Mouse (Mus musculus) ES-E14 (cell line): ENCODE results near the gene Smim26. TPM values are rescaled to one million over a fixed set of nuclear protein-coding genes. Genes with fewer than 3 reads are reported as not detected.

Experiments
- DNase-seq: peaks from one replicate; pipeline ENCODE4 v3.0.0-alpha.2; 2013; ENCODE audit warnings: low read depth, low spot score
- H3K27ac ChIP-seq: 2 replicates; pipeline ENCODE4 v1.5.1; 2012; ENCODE audit warnings: low read depth, mild to moderate bottlenecking, low read length, moderate library complexity, mixed read lengths; ENCODE audit not compliant: poor library complexity, insufficient read depth, severe bottlenecking
- H3K36me3 ChIP-seq: 2 replicates; pipeline ENCODE4 v1.6.1; 2012; ENCODE audit warnings: mild to moderate bottlenecking, low read length, moderate library complexity, mixed read lengths; ENCODE audit not compliant: control insufficient read depth, poor library complexity, insufficient read depth, severe bottlenecking
- H3K4me1 ChIP-seq, 2 experiments: fragments of 150-350 bp in 1 of 2; sonication (generic) in 1 of 2; 2 replicates each; pipeline ENCODE4 v1.6.1; 2012; ENCODE audit warnings: low read length in 2 of 2, mild to moderate bottlenecking in 1 of 2, mixed read lengths in 1 of 2; ENCODE audit not compliant: control insufficient read depth in 2 of 2, insufficient read depth in 2 of 2, poor library complexity in 1 of 2
- H3K4me3 ChIP-seq, 2 experiments: fragments of 150-350 bp in 1 of 2; sonication (generic) in 1 of 2; 2 replicates each; pipeline ENCODE4 v1.5.1; 2012; ENCODE audit warnings: low read length in 2 of 2, low read depth in 1 of 2, mild to moderate bottlenecking in 1 of 2, mixed read lengths in 1 of 2; ENCODE audit not compliant: insufficient read depth in 1 of 2, poor library complexity in 1 of 2, severe bottlenecking in 1 of 2
- H3K9ac ChIP-seq: 2 replicates; pipeline ENCODE4 v1.6.1; 2012; ENCODE audit warnings: low read depth, mild to moderate bottlenecking, low read length, mixed read lengths; ENCODE audit not compliant: poor library complexity, insufficient read depth, severe bottlenecking
- H3K9me3 ChIP-seq: fragments of 150-350 bp; sonication (generic); 2 replicates; pipeline ENCODE4 v1.6.1; 2012; ENCODE audit warnings: low read depth, mild to moderate bottlenecking, low read length; ENCODE audit not compliant: control insufficient read depth, insufficient read depth
- CHD2 ChIP-seq: IDR thresholded peaks from 2 replicates; pipeline ENCODE4 v1.6.1; 2014; ENCODE audit warnings: mild to moderate bottlenecking, low read depth, low read length, inconsistent platforms
- HCFC1 ChIP-seq: IDR thresholded peaks from 2 replicates; pipeline ENCODE4 v1.6.1; 2012; ENCODE audit warnings: low read length, inconsistent platforms, borderline replicate concordance; ENCODE audit not compliant: insufficient read depth
- MAFK ChIP-seq: IDR thresholded peaks from 2 replicates; pipeline ENCODE4 v1.6.1; 2014; ENCODE audit warnings: mild to moderate bottlenecking, low read depth, low read length, inconsistent platforms; ENCODE audit not compliant: insufficient read depth
- ZC3H11A ChIP-seq: IDR thresholded peaks from 2 replicates; pipeline ENCODE4 v1.6.1; 2012; ENCODE audit warnings: low read depth, mild to moderate bottlenecking, inconsistent platforms, low read length, borderline replicate concordance
- ZNF384 ChIP-seq: IDR thresholded peaks from 2 replicates; pipeline ENCODE4 v1.6.1; 2012; ENCODE audit warnings: low read depth, low read length, inconsistent platforms
- in situ Hi-C, 2 experiments: fragments of 600-800 bp; cut with MboI; formaldehyde crosslinking; loops; one replicate each; pipeline ENCODE4 v1.15.1; 2025; ENCODE audit warnings: low sequenced_read_pairs in 2 of 2, inconsistent platforms in 1 of 2; ENCODE audit not compliant: unreplicated experiment in 2 of 2
- total RNA-seq: library from RNA; depleted of rRNA; stranded (reverse); fragments of 300-350 nt; gene quantifications from 2 replicates; pipeline ENCODE4 v1.2.3, GENCODE M21; 2012; rRNA removed

Gene Smim26
- total RNA-seq, 1 experiment: 35.6 TPM

GRCm38 (mm10) chr2:144640101-144640500 lies 46.2 kb downstream of the Smim26 start:
- Histone ChIP-seq H3K4me1 (no peaks in the 10 kb centered on the region), H3K27ac (no peak overlapping the region), H3K4me3 (no peak overlapping the region), H3K9me3 (no peaks in the 10 kb centered on the region), H3K9ac (no peak overlapping the region), H3K36me3 (peaks cover 7% of the 10 kb centered on the region; the same call in 1 of the 2 replicates)
- DNase-seq: no peak
- TF ChIP-seq HCFC1: no peak
- no peak for TF ChIP-seq CHD2
- no peak for TF ChIP-seq ZC3H11A
- no peak for TF ChIP-seq MAFK
- no peak for TF ChIP-seq ZNF384
- in situ Hi-C loops: no loop called here

DNA sequence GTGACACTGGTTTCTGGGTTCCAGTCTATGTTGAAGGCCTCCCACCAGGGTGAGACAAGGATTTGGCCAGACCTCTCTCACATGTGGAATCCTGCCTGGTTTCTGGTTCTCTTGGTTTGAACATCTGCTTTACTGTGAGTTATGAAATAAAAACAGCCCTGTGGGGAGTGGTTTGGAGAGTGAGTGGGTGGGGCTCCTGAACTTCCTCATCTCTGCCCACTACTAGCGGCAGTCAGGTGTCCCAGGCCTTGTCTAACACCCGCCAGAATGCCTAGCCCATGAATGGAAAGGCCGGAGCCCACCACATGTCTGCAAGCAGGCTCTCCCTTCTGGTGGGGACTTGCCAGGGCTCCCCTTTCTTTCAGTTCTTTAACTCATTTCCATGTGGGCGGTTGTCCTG lies 48.1 kb downstream of the Smim26 start:
- no peak for DNase-seq
- TF ChIP-seq ZC3H11A: no peak
- TF ChIP-seq ZNF384: no peak
- TF ChIP-seq HCFC1: no peak
- no peak for TF ChIP-seq CHD2
- no peak for TF ChIP-seq MAFK

More for the DNA sequence above, 48.1 kb downstream of the Smim26 start:
- no peaks in the 10 kb centered on the region for H3K9me3 ChIP-seq
- H3K4me3 ChIP-seq: no peak overlapping the region
- in situ Hi-C loops: no loop called here
- H3K9ac ChIP-seq: no peak overlapping the region
- no peak overlapping the region for H3K27ac ChIP-seq
- no peaks in the 10 kb centered on the region for H3K4me1 ChIP-seq
- peaks cover 5% of the 10 kb centered on the region; the same call in 1 of the 2 replicates for H3K36me3 ChIP-seq

Other genes starting within 250 kb of the Smim26 start
- 37.7 and 43.9 TPM in 2 replicates for gene Kat14, start 225.1 kb upstream of the Smim26 start, total RNA-seq
- not detected in 2 replicates for gene Pet117, start 225.1 kb upstream of the Smim26 start, total RNA-seq
- 0.53 and 1.0 TPM in 2 replicates for gene Dzank1, start 66.6 kb upstream of the Smim26 start, total RNA-seq
- gene Polr3f, start 66.3 kb upstream of the Smim26 start, total RNA-seq: 36.5 and 48.4 TPM in 2 replicates
- 6.8 and 7.9 TPM in 2 replicates for gene Rbbp9, start 43.2 kb upstream of the Smim26 start, total RNA-seq
- gene Sec23b, start 37.8 kb upstream of the Smim26 start, total RNA-seq: 78.5 and 95.8 TPM in 2 replicates
- 21.2 and 29.4 TPM in 2 replicates for gene Dtd1, start 5.8 kb downstream of the Smim26 start, total RNA-seq
- 0.31 TPM in 1 of 2 replicates, not detected in the other for gene Scp2d1, start 229.6 kb downstream of the Smim26 start, total RNA-seq